Mouse (Mus musculus) heart, postnatal 0 days (tissue): ENCODE data around the gene Gcgr. TPM values are rescaled to one million over a fixed set of nuclear protein-coding genes. Genes with fewer than 3 reads are reported as not detected.

ENCODE experiments used
- ATAC-seq: fragments of 200-750 bp; cut with Nextera tagmentation; 2 replicates; pipeline ENCODE4 v1.8.0; 2017; ENCODE audit warnings: low read depth, moderate number of reproducible peaks, moderate library complexity; ENCODE audit not compliant: insufficient read depth
- DNase-seq: peaks from one replicate; pipeline ENCODE4 v3.0.0-alpha.2; 2016; ENCODE audit warnings: low spot score
- H3K27ac ChIP-seq: fragments of 300-500 bp; sonication (generic); 2 replicates; pipeline ENCODE4 v1.5.1; 2014; ENCODE audit warnings: low read depth, mild to moderate bottlenecking
- H3K27me3 ChIP-seq: fragments of 300-500 bp; sonication (generic); 2 replicates; pipeline ENCODE4 v1.6.1; 2014; ENCODE audit warnings: low read length, mixed read lengths; ENCODE audit not compliant: control insufficient read depth, insufficient read depth
- H3K36me3 ChIP-seq: fragments of 300-500 bp; sonication (generic); replicated peaks from 2 replicates; pipeline ENCODE4 v1.6.1; 2014; ENCODE audit warnings: low read length, mixed read lengths; ENCODE audit not compliant: control insufficient read depth, insufficient read depth
- H3K4me1 ChIP-seq: fragments of 300-500 bp; sonication (generic); 2 replicates; pipeline ENCODE4 v1.6.1; 2014; ENCODE audit warnings: antibody characterized with exemption; ENCODE audit not compliant: control insufficient read depth, insufficient read depth
- H3K4me2 ChIP-seq: fragments of 300-500 bp; sonication (generic); 2 replicates; pipeline ENCODE4 v1.6.1; 2014; ENCODE audit warnings: low read depth, mild to moderate bottlenecking, low read length, moderate library complexity
- H3K4me3 ChIP-seq: fragments of 300-500 bp; sonication (generic); 2 replicates; pipeline ENCODE4 v1.5.1; 2014; ENCODE audit warnings: low read depth, low read length
- H3K9ac ChIP-seq: fragments of 300-500 bp; sonication (generic); replicated peaks from 2 replicates; pipeline ENCODE4 v1.6.1; 2014; ENCODE audit warnings: low read depth, low read length, mixed read lengths
- H3K9me3 ChIP-seq: fragments of 300-500 bp; sonication (generic); replicated peaks from 2 replicates; pipeline ENCODE4 v1.6.1; 2016; ENCODE audit warnings: low read length; ENCODE audit not compliant: control insufficient read depth
- CTCF ChIP-seq: IDR thresholded peaks from 2 replicates; pipeline ENCODE4 v1.5.1; 2016; ENCODE audit warnings: antibody characterized with exemption, control low read depth, low read depth
- EP300 ChIP-seq: IDR thresholded peaks from 2 replicates; pipeline ENCODE4 v1.6.1; 2016; ENCODE audit warnings: antibody characterized with exemption, low read depth
- WGBS: fragments of 180-500 bp; shearing (Covaris S2); extraction: QIAGEN DNeasy Blood & Tissue Kit; methylation state at CpG from one replicate; pipeline ENCODE4 v1.1.7; 2014; 5-methylcytosine and 5-hydroxymethylcytosine counted together
- polyA plus RNA-seq: library from polyadenylated mRNA; unstranded; fragments of >200 nt; fragmentation: Nextera tagmentation; extraction: Ambion mirVana; gene quantifications from 2 replicates; pipeline ENCODE4 v1.2.1, GENCODE M21; 2015
- total RNA-seq: library from RNA; depleted of rRNA; stranded (reverse); fragments of >200 nt; gene quantifications from 2 replicates; pipeline ENCODE4 v1.2.3, GENCODE M21; 2014; ENCODE audit warnings: low replicate concordance

The Gcgr gene
- total and polyA plus RNA-seq, 2 experiments from 2014 or later: 0.23 to 0.81 TPM

DNA sequence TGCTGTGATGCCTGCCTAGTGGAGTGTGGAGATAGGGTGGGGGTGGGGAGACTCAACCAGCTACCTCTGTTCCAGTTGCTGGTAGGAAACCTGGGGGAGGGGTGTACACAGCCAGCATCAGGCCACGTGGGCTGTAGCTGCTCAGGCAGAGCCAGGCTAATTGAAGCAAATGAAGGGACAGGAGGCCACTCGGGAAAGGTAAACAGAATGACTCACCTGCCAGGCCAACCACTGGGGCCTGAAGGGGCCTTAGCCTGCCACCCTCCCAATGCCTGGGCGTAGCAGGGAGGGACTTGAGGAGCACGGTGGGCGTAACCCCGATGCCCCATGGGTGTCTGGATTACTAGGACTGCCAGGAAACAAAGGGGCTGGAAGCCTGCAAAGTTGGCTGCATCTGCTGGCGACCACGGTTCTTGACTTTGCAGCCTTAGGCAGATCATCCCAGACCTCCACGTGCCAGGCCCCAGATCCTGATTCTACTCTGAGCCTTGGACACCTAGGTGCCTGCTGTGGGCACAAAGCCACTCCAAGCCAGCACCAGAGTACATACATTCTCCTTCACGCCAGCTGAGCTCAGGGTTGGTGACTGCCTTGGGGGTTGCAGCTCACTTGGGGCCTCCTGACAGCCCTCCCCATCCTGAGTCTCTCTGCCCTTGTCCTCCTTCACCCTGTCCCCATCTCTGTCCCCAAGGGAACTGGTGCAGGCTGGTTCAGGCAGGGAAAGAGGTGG is 9.0 kb downstream of the Gcgr start:
- Histone ChIP-seq H3K9me3 (no peaks in the 10 kb centered on the region), H3K4me1 (peaks cover 26% of the 10 kb centered on the region), H3K4me2 (no peak overlapping the region), H3K4me3 (no peak overlapping the region), H3K36me3 (peaks cover 24% of the 10 kb centered on the region), H3K27ac (peak overlapping the region; percentile 69; the same call in 1 of the 2 replicates), H3K9ac (no peak overlapping the region), H3K27me3 (0 out of 2 replicates have a peak, but pooled peaks cover 2% of the 10 kb centered on the region)
- 36% methylated on average over 10 of the region's 10 CpGs for WGBS
- ATAC-seq (no peak), DNase-seq (no peak)
- TF ChIP-seq EP300: no peak
- no peak for TF ChIP-seq CTCF

DNA sequence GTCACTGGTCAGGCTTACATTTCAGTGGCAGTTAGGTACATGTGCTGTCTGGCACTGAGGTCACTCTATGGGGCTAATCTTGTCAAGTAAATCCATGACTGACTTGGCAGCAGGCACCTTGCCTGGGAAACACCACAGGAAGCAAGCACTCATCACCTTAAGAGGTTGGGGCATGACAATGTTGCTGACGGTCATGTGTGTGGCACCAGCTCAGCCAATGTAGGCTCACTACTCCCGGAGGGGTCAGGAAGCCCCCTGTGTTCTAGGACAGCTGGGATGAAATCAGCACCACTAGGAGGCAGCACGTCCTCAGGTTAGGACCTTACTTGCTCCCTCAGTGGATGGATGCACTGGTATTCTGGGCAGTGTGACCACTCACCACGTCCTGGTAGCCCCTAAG is 11.4 kb downstream of the Gcgr start:
- 19% methylated on average over 4 of the region's 4 CpGs for WGBS

GRCm38 (mm10) chr11:120542376-120542775 is 11.9 kb downstream of the Gcgr start:
- WGBS: 65% methylated on average over 6 of the region's 6 CpGs
- Histone ChIP-seq H3K9me3 (no peaks in the 10 kb centered on the region), H3K27ac (peak overlapping the region; percentile 15), H3K4me3 (no peak overlapping the region), H3K9ac (no peak overlapping the region), H3K36me3 (peaks cover 27% of the 10 kb centered on the region), H3K27me3 (no peaks in the 10 kb centered on the region), H3K4me2 (no peak overlapping the region), H3K4me1 (peaks cover 27% of the 10 kb centered on the region)
- TF ChIP-seq EP300 (no peak), CTCF (no peak)
- DNase-seq (no peak), ATAC-seq (no peak)

More for the DNA sequence above, 11.4 kb downstream of the Gcgr start:
- H3K36me3 ChIP-seq: peaks cover 27% of the 10 kb centered on the region
- ATAC-seq (peak; percentile 70), DNase-seq (peak; percentile 59)
- H3K4me3 ChIP-seq: no peak overlapping the region
- no peaks in the 10 kb centered on the region for H3K9me3 ChIP-seq
- H3K4me1 ChIP-seq: peaks cover 26% of the 10 kb centered on the region
- TF ChIP-seq CTCF (peak; percentile 68), EP300 (no peak)
- H3K27ac ChIP-seq: no peak overlapping the region
- H3K4me2 ChIP-seq: no peak overlapping the region
- no peaks in the 10 kb centered on the region for H3K27me3 ChIP-seq
- H3K9ac ChIP-seq: no peak overlapping the region

DNA sequence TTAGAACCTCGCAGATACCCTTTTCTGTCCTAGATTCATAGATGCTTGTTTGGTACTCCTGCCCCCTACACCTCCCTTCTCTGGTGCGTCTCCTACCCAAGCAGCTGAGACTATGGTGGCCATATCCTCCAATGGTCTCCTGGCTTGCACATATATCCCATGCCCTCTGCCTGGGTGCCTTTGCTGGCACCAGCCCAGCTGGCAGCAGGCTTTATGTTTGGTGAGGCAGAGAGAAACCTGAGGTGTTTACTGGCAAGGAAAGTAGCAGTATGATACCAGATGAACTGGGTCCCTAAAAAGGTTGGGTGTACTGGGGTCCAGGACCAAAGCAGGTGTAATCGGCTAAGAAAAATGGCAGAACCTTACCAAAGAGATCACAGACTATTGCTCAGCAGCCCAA is 15.5 kb downstream of the Gcgr start:
- no peaks in the 10 kb centered on the region for H3K27me3 ChIP-seq
- peaks cover 27% of the 10 kb centered on the region for H3K4me1 ChIP-seq
- no peak overlapping the region for H3K4me3 ChIP-seq
- peaks cover 27% of the 10 kb centered on the region for H3K36me3 ChIP-seq
- H3K9ac ChIP-seq: no peak overlapping the region
- H3K4me2 ChIP-seq: no peak overlapping the region
- no peak for ATAC-seq
- TF ChIP-seq CTCF (no peak), EP300 (no peak)
- no peak overlapping the region for H3K27ac ChIP-seq
- no peaks in the 10 kb centered on the region for H3K9me3 ChIP-seq
- WGBS: 90% methylated on average over 3 of the region's 3 CpGs
- DNase-seq: no peak

DNA sequence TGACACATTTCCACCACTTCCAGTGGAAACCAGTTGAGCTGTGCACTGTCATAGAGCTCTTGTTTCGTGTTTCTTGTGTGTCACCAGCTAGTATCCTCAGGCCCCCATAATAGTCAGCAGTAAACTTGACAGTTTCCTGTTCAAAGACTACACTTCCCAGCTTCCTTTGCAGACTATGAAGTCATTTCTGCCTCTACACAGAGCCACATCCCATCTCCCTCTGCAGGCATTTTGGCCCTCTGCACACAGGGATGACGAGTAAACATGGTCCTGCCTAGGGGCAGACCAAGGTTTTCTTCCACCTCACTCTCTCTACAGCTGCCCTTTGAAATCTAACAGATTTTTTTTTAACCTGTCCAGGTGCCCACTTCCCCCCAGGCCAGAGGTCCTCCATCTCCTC is 17.0 kb downstream of the Gcgr start:
- H3K27me3 ChIP-seq: no peaks in the 10 kb centered on the region
- DNase-seq (peak; percentile 44), ATAC-seq (no peak)
- H3K4me2 ChIP-seq: no peak overlapping the region
- no peak overlapping the region for H3K4me3 ChIP-seq
- H3K9ac ChIP-seq: no peak overlapping the region
- peaks cover 23% of the 10 kb centered on the region for H3K4me1 ChIP-seq
- no peak overlapping the region for H3K27ac ChIP-seq
- H3K9me3 ChIP-seq: no peaks in the 10 kb centered on the region
- WGBS: 50% methylated on average over 2 of the region's 2 CpGs
- TF ChIP-seq CTCF (peak; percentile 32), EP300 (no peak)
- H3K36me3 ChIP-seq: peaks cover 23% of the 10 kb centered on the region

DNA sequence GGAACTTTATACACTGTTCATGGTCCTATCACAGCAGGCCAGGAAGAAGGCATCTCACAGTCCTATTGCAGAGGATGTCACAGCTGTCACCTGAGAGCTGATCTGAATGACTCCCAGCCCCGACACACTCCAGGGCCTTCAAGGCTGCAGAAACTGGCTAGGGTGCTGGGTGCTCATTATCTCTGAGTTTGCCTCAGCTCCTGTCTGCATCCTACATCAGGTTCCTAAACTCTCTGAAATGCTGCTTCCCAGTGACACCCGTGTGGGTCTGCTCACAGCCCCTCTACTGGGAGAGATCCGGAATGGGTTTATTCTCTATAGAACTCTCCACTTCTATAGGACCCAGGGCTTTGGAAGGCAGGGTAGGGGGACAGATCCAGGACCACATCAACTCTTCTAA is 17.7 kb downstream of the Gcgr start:
- TF ChIP-seq CTCF (no peak), EP300 (no peak)
- H3K27ac ChIP-seq: 0 out of 2 replicates have a peak overlapping the region, but pooled peaks have one; percentile 95
- 62% methylated on average over 3 of the region's 3 CpGs for WGBS
- peaks cover 22% of the 10 kb centered on the region for H3K4me1 ChIP-seq
- ATAC-seq (no peak), DNase-seq (no peak)
- H3K27me3 ChIP-seq: no peaks in the 10 kb centered on the region
- H3K36me3 ChIP-seq: peaks cover 16% of the 10 kb centered on the region
- 0 out of 2 replicates have a peak overlapping the region, but pooled peaks have one; percentile 97 for H3K9ac ChIP-seq
- peak overlapping the region; percentile 94 for H3K4me3 ChIP-seq
- H3K4me2 ChIP-seq: peak overlapping the region; percentile 92
- H3K9me3 ChIP-seq: no peaks in the 10 kb centered on the region
